Mouse (Mus musculus) heart, adult 9 months (tissue): ENCODE measurements around the gene Midn.

Source experiments
- DNase-seq, 2 experiments: peaks; one replicate each; pipeline ENCODE4 v3.0.0; 2022; ENCODE audit warnings: low spot score in 2 of 2

Gene Midn

DNA sequence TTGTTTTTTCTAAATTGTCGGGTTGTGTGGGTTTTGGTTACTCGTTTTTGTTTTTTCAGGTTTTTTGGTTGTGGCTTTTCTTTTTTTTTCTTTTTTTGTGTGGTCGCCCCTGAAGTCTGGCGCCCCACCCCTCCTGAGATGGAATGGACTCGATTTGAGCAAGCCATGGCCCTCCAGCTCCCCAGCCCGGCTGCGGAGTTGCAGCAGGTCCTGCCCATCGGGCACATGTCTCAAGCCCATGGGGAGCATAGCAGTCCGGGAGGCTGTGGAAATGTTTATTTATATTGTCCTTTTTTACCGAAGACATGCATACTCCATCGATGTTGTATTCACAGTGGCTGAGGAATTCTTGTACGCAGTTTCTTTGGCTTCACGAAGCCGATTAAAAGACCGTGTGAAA is 23.2 kb downstream of the Midn start:
- no peak for DNase-seq

DNA sequence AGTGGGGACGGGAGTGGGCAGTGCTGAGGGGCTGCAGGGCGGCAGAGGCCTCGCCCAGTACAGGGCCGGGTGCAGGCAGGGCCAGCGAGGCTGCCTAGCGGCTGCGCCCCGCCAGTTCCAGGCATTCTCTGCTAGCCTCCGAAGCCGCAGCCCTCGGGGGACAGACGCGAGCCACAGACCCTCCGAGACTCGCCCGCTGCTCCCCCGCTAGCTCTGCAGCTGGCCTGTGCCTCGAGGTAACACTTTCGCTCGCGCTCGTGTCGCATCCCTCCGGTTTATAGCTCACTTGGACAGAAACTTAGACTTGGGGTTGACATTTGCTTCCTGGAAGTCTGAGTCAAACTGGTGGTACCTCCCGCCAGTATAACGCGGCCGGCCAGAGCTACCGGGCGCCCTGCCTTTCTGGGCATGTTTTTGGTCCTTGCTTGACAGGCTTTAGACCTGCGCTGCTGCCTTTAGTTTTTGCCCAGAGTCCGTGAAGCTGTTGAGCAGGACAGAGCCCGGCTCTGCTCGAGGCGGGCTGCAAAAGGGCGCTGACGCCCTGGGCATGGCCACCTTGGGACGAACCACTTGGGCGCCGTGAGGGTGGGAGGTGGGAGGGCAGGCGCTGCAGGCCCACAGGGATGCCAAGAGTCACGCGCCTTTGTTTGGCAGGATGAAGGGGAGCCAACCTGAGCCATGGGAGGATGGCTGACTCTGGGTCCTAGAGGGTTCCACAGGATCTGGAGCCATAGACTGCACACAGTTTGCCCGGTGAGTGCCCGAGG is 23.9 kb downstream of the Midn start:
- peak in 1 of 2 experiments; percentile 49 for DNase-seq

DNA sequence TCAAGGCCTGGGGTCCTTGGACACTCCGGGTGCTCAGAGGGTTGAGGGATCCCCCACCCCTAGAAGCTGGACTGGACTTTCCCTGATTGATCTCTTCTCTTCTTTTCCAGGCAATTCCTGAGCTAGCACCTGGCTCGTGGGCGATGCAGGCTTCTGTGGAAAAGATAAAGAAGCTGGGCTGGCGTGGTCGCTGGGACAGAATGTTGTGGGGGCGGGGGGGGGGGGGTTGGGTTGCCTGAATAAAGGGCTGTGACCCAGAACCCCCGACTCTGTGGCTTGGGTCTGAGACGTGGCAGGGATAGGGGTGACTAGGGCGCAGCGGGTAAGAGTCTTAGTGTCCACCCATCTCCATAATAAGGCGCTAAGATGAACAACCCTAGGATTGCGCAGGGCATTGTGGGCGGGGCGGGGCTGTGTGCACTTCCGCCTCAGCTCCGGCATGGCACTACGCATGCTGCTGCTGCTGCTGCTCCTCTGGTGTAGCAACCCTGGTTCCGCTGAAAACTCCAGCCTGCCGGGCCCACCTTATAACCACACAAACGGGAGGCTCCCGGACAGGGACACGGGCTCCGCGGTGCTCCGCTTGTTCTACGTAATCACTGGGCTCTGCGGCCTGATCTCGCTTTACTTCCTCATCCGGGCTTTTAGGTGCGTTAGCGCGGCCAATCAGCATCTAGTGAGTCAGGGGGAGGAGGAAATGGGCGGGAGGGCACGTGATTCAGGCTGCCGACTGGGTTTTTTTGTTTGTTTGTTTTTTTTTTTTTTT is 24.6 kb downstream of the Midn start, which contains the start of gene 1600002K03Rik:
TSS of gene 1600002K03Rik (plus strand) at position 418 of the 766 bp plus-strand sequence.
- peak; percentile 94 to 95 for DNase-seq

DNA sequence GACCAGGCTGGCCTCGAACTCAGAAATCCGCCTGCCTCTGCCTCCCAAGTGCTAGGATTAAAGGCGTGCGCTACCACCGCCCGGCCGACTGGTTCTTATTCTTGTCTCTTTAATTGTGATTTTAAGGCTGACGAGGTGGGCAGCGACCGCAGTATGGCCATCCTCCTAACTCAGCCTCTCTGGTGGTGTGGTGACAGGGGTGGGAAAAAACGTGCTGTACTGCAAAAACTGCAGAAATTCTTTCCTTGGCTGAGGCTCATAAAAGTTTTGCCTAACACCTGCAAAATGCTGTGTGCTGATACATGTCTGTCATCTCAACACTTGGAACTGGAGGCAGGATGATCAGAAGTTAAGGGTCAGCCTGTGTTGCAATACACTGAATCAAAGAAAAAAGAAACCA is 25.3 kb downstream of the Midn start:
- peak in 1 of 2 experiments; percentile 45 for DNase-seq

DNA sequence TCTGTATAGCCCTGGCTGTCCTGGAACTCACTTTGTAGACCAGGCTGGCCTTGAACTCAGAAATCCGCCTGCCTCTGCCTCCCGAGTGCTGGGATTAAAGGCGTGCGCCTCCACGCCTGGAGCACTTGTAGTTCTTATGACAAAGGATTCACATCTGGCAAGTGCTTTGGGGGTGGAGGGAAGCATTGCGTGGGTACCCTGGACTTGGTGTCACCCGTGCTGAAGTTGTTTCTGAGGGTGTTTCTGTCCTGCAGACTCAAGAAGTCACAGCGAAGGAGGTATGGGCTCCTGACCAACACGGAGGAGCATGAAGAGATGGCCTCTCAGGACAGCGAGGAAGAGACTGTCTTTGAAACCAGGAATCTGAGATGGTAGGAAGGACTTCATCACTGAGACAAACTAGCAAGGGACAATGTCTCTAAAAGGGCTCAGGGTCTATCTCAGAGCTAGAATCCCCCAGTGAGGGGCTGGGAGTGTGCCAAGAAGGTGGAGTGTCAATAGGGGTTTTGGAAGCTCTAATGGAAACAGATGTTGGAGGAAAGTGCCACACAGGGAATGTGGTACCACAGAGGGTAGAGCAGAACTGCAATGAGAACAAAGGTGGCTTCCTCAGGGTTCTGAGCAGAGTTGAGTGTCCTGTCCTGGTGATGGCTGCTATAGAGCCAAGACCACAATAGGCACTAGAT is 26.0 kb downstream of the Midn start:
- peak in 1 of 2 experiments; percentile 19 for DNase-seq

DNA sequence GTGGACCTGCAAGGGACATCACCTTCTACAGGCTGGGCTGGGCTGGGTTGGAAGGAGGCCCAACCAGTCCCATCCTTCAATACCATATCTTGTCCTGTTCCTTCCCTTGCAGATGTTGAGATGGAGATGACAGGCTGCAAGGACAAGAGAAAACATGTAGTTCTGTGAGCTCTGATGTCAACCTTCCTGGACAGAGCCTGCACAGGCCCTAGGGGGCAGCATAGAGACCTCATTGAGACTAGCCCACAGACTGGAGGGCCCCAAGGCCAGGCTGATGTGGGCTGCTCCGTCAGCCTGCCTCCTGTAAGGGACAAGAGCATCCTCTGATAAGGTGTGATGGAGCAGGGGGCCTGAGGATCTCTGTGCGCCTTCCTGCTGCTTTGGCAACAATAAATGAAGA is 26.6 kb downstream of the Midn start:
- peak in 1 of 2 experiments; percentile 13 for DNase-seq

DNA sequence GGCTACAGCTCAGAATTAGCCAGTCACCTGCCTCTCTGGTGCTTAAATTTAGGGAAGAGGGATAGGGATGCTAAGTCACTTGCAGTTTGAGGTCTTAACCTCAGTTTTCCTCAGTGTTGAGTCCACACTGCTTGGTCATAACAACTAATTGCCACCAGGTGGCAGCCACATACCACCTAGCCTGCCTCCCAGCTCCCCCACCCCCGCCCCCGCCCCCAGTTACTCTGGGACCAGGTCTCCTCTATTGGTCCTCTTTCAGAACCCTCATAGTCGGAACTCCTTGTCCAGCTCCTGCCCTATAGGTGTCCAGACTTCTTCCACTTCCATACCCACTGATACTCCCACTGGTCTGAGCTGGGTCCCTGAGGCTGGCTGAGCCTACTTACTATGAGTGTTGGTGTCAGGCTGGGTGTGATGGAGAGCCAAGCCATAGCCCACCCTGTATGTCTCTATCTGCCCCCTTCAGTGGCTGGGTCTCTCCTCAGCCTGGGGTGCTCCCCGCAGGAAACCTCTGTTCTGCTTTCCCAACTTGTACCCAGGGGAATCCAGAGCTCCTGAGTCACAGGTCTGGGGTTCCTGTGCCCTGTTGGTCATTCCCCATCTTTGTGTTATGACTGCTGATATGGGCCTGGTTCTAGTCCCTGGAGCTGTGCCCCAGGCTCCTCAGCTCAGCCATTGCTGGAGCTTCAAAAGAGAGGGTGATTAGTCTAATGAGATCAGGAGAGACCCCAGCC is 27.6 kb downstream of the Midn start:
- DNase-seq: peak in 1 of 2 experiments; percentile 28

DNA sequence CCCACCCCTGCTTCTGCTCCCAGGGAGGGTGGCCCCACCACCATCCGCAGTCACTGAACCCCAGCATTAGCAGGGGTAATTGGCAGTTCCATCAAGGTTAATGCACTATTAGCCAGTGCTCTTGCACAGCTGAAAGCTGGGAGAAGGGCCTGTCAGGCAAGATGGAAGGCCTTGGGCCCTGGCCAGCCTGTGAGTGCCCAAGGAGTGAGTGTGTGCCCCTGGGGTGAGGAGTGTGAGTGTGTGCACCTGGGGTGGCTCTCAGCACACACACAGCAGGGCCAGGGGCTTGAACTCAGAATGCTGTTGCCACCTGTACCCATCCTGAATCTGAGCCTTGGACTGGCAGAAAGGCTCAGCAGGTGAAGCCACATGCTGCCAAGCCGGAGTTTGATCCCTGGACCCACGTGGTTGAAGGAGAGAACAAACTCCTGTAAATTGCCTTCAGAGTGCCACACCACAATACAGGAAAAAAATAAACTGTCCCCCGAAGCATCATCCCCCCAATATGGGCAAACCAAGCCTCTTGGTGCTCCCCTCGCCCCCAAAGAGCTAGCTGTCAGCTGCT is 28.3 kb downstream of the Midn start:
- no peak for DNase-seq

DNA sequence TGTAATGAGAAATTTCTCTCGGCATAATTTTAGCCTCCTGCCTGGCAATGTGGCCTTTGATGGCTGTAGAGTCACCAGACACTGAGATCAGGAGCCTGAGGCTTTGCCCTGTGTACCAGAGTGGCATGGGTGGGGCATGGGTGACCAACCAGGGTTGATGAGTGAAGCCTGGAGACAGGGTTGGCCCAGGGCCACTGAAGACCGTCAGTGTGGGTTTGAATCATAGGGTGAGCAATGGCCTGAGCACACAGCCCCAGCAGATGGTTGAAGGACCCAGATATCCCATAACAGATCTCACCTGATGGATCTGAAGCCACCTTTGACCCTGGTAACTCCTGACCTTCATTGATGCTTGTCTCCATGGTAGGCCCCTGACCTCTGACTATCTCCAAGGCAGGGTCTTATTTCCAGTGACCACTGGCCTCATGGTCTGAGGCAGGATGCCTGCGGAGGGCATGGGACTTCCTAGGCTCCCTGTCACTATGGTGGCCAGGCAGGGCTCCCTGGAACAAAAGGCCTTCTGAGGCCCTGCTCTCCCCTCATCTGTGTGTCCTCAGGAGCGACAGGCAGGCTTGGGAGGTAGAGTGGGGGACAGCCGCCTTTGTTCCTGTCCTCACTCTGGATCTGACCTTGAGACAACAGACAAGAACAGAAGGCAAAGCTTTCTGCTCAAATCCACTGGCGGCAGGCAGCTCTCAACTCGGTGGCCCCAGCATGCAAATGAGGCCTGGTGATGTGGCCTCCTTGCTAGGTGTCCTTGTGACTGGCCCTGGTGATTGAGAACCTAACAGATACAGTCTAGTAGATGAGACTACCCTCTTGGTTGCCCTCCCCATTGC is 29.6 kb downstream of the Midn start:
- no peak for DNase-seq

DNA sequence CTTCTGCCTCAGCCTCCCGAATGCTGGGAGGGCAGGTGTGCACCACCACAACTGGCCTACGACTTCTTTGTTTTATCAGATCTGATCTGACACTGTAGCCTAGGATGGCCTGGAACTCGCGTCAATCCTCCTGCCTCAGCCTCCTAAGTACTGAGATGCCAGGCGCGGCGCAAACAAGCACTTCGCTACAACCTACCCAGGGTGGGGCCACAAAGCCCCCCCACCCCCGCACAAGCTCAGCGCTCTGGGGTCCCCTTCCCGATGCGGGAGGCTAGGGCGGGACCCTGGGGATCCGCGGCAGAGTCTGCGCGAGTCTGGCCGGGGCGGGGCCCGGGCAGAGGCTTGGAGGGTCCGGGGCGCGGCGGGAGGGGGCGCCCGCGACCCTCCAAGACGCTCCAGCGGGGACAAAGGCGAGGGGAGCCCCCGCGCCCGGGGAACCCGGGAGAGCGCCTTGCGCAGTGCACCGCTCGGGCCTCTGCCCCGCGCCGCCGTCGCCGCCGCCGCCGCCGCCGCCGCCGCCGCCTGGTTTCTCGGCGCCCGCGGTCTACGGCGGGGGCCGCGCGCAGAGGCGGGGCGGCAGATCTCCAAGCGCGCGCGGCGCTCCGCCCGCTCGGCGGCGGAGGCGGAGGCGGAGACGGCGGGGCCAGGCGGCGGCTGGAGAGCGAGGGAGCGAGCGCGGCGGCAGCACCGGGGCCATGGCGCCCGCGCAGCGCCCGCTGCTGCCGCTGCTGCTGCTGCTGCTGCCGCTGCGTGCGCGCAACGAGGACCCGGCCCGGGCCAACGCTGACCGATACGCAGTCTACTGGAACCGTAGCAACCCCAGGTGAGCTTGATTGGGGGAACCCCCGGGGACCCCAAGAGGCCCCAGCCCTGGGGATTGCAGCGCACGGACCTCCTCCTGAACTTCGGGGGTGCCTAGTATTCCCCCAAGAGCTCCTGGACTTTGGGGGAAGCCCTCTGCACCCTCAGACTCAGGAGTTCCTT is 31.3 kb downstream of the Midn start, which contains the start of gene Efna2:
TSS of gene Efna2 (plus strand) at position 415 of the 984 bp plus-strand sequence.
- no peak for DNase-seq

DNA sequence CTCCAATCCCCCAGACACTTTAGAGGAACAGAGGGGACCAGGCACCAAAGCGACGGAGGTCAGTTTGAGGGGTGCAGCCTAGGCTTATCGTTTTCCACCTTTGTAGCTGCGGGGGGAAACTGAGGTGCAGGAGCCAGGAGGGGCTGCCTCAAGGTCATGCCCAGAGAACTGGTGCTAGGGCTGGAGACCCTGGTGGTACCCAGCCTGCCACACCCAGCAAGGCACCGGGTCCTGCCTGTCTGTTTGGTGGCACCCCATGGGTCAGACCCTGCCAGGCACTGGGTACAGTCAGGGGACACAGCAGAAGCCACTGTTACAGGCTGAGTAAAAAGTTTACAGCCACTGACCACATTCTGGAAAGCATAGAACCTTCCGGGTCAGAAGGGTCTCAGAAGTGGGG is 32.2 kb downstream of the Midn start:
- DNase-seq: no peak

DNA sequence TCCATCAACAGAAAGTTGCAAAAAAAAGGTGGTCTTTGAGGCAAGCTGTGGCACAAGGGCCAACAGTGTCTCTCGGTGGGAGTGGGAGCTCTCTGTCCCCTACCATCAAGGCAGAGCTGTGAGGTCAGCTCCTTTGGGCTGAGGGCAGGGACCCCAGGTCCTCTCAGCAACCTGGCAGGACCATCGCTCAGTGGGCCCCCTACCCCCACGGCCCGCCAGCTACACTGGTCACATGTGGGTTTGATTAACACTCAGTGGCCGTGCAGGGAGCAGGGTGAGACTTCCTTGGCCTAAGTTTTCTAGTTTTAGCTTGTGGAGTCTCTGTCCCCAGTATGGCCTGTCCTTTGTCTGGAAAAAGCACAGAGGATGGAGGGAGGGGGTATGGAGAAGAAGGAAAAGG is 32.8 kb downstream of the Midn start:
- no peak for DNase-seq

DNA sequence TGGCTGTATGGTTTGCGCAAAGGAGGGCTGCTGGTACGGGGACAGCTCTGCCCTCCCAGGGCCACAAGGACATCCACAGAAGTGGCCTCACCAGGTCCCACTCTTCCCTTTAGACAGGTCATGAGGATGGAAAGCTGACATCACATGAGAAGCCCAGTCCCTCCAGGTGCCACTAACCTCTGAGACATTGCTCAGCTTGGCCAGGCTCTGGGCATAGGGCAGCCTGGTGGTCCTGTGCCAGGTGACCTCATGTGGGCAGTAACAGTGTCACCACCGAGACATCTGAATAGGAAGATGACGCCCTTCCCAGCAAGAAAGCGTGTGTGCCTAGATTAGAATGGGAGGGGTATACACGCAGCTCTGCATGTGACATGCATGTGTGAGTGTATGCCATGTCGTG is 34.5 kb downstream of the Midn start:
- DNase-seq: no peak

DNA sequence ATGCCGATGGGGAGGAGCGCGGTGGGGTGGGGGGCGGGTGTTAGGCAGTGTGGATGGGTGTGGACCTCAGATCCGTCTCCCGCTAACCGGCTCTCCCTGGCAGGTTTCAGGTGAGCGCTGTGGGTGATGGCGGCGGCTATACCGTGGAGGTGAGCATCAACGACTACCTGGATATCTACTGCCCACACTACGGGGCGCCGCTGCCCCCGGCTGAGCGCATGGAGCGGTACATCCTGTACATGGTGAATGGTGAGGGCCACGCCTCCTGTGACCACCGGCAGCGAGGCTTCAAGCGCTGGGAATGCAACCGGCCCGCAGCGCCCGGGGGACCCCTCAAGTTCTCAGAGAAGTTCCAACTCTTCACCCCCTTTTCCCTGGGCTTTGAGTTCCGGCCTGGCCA is 38.6 kb downstream of the Midn start:
- DNase-seq: no peak

DNA sequence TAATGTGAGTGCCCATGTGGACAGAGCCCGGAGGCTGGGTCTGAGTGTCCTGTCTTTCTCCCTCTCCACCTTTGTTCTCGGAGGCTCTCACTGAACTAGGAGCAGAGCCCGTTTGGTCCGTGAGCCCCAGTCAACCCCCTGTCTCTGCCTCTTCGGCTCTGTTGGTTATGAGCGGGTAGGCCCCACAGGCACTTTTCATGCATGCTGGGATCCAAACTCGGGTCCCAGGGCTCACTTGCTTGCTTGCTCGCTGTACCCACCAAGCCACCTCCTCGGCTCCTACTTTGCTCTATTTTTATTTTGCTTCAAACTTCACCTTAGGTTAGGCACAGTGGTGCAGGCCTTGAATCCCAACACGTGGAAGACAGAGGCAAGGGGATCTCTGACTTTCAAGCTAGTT is 39.7 kb downstream of the Midn start:
- DNase-seq: no peak

DNA sequence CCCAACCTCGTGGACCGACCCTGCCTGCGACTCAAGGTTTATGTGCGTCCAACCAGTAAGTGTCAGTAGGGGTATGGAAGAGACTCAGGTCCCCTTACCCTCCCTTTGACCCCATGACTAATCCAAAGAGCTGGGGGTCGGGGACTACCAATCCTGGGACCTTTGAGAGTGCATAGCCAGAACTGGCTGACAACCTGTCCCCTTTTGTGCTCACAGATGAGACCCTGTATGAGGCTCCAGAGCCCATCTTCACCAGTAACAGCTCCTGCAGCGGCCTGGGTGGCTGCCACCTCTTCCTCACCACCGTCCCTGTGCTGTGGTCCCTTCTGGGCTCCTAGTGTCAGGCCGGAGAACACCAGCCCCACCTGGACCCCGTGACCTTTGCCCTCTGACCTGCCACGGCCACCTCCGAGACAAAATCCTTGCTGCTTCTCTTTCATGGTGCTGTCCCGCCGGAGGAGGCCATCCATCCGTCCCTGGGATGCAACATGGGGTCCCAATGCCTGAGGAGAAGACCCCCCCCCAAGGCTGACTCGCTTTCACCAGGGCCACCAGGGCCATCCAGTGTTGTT is 40.5 kb downstream of the Midn start:
- DNase-seq: no peak

DNA sequence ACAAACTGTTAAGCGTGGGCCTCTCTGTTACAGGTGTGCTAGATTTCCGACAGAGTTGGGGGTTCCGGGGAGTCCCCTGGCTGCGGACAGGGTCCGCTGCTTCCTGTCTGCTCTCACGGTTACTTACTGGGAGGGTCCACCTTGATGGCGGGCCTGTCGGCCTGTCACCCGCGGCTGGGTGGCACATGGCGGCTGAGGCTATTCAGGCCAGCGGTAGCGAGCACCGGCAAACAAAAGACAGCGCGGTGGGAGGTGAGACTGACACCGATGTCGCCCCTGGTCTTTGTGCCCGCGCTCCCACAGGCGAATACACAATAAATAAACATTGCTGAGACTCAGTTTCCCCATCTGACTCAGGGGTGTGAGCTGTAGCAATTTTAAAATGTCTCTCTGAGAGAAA is 41.9 kb downstream of the Midn start:
- DNase-seq: no peak

DNA sequence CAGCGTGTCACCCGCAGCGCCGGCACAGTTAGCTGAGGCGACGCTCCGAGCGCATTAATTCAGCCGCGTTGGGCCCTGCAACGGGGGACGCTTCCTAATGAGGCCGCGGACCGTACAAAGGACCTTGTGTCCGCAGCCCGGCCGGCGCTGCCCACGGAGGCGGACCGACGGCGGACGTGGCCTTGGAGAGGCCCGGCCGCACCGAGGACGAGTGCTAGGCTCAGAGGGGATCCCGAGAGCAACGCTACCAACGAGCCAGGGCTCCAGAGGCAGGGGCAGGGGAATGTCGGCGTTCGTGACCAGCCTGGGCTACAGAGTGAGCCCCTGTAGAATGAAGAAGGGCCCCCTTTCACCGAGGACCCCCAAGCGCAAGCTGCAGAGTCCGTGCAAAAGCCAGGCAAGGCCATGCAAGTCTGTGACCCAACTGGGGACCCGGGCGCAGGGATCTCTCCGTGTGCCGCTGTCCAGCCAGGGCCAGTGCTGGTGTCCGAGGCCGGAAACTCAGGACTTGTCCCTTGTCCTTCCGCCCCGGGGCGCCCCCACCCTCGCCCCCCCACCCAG is 42.5 kb downstream of the Midn start:
- no peak for DNase-seq

DNA sequence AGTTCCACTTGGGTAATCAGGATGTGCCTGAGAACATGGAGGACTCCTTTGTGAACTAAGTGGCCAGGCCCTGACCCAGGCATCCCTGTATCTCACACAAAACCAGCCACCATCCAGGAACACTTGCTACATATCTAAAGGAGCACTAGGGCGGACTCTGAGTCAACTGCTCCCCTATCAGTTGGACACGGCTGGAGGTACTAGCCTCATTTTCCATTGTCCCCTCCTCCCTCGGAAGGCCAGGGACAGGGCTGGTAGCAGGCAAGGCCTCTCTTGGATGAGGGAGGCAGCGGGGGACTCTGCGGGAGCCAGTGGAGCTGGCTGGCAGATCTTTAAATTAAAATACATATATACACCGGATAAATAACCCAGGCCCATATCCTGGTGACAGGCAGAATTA is 45.9 kb downstream of the Midn start:
- no peak for DNase-seq
